Mouse (Mus musculus): ENCODE data around the gene Pan2.

GRCm38 (mm10) chr10:128255925-128256324, 47.2 kb upstream of the Pan2 start:
- TF ChIP-seq CTCF (IDR thresholded peaks at IDR 0.05; ENCODE audit: borderline replicate concordance, extremely low read depth, insufficient read depth, insufficient read length) (no peak), POLR2A (IDR thresholded peaks at IDR 0.05; ENCODE audit: borderline replicate concordance, extremely low read depth, insufficient read depth, insufficient read length, poor library complexity, severe bottlenecking) (no peak)

Data from brain, embryonic 14.5 days (tissue).